Mouse (Mus musculus) brain, embryonic 14.5 days (tissue): ENCODE data around the gene Timm17a.

Source experiments
- CTCF ChIP-seq: fragments of 200-500 bp; IDR thresholded peaks from 2 replicates; pipeline ENCODE4 v1.5.1; 2012; ENCODE audit warnings: inconsistent platforms, mild to moderate bottlenecking, moderate library complexity, borderline replicate concordance; ENCODE audit not compliant: insufficient read depth, insufficient read length; ENCODE audit errors: extremely low read depth
- POLR2A ChIP-seq: fragments of 200-500 bp; IDR thresholded peaks from 2 replicates; pipeline ENCODE4 v1.6.1; 2012; ENCODE audit warnings: mild to moderate bottlenecking, inconsistent platforms, borderline replicate concordance; ENCODE audit not compliant: poor library complexity, insufficient read depth, insufficient read length, severe bottlenecking; ENCODE audit errors: extremely low read depth

DNA sequence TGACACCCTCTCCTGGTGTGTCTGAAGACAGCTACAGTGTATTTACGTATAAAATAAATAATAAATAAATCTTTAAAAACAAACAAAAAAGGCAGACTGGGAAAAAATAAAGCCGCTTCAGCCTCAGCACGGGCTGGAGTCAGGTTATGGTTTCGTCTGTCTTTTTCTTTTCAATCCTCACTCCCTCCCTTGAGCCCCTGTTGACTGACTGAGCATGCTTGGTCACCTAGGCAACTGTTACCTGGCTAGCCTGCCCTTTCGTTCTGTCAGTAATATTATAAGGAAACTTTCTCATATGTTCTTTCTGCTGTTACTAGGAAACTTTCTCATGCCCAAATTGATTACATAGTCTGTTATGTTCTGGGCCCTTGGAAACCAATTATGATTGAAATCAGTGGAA lies 22.7 kb downstream of the Timm17a start:
- TF ChIP-seq POLR2A (no peak), CTCF (no peak)
